Mouse (Mus musculus): ENCODE results near the gene Plekhm3. TPM values are rescaled to one million over a fixed set of nuclear protein-coding genes. Genes with fewer than 3 reads are reported as not detected.

Gene Plekhm3
- total and polyA plus RNA-seq, 2 experiments from 2014 or later, result 6.1 to 12.4 TPM

DNA sequence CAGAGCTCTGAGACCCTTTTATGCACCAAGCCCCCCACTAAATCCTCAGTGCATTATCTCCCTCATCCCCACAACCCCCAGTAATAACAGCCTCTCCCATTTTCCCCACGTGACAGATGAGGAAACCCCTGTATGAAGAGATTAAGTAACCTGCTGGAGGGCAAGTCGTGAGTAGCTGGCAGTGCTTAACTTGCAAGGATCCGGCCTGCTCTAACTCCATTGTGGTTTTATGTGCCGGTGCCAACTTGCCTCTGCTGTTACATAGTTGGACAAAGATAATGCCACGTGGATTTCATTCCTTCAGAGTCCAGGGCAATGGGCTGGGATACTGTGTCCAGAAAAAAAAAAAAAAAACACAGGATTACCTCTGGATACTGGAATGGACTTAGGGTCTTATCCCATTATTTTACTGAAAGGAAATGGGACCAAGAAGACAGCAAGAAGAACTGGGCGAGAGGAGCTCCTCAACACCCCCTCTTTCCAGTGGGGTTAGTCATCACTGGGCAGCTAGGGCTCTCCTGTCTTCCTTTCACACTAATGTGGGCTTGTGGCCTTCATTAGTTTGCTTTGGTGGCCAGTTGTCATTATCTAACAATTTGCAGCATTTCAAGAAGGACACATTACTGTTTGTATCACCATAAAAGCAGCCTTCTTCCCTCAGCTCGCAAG lies 200.5 kb downstream of the Plekhm3 start:
- Histone ChIP-seq H3K27ac (no peak overlapping the region), H3K27me3 (ENCODE audit: insufficient read depth, low read length) (no peaks in the 10 kb centered on the region), H3K4me2 (ENCODE audit: low read depth, low read length) (no peak overlapping the region), H3K36me3 (ENCODE audit: insufficient read depth, low read length) (no peaks in the 10 kb centered on the region), H3K9ac (replicated peaks; ENCODE audit: low read length) (no peak overlapping the region), H3K9me3 (ENCODE audit: low read length) (no peaks in the 10 kb centered on the region), H3K4me1 (ENCODE audit: insufficient read depth, low read length) (no peaks in the 10 kb centered on the region), H3K4me3 (ENCODE audit: low read length) (no peak overlapping the region)
- no peak for DNase-seq (ENCODE audit: low spot score)
- ATAC-seq, result no peak
- WGBS, result 65% methylated on average over 7 of the region's 7 CpGs
- no peak for TF ChIP-seq CTCF (IDR thresholded peaks at IDR 0.05; ENCODE audit: low read depth)

DNA sequence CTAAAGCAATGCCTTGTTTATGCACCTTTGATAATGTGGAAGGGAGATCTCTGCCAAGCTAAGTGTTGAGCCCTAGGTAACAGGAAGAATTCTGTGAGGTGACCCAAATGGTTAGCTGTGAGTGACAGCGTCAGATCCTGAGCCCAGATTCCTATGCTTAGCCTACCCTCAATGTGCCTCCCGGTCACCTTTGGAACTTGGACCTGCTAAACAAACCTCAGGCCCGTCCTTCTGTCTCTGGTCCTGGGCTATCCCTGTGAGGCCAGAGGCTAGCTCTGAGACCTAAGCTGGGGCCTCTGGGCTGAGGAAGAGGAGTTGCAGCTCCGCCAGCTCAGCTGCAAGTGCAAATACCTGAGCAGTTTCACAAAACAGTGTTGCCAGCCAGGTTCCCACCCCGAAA lies 202.0 kb downstream of the Plekhm3 start:
- 93% methylated on average over 5 of the region's 5 CpGs for WGBS
- no peak overlapping the region for H3K9ac ChIP-seq (replicated peaks; ENCODE audit: low read length)
- DNase-seq (ENCODE audit: low spot score), result no peak
- H3K4me1 ChIP-seq (ENCODE audit: insufficient read depth, low read length), result no peaks in the 10 kb centered on the region
- ATAC-seq, result no peak
- H3K27ac ChIP-seq, result no peak overlapping the region
- no peaks in the 10 kb centered on the region for H3K9me3 ChIP-seq (ENCODE audit: low read length)
- H3K27me3 ChIP-seq (ENCODE audit: insufficient read depth, low read length), result no peaks in the 10 kb centered on the region
- TF ChIP-seq CTCF (IDR thresholded peaks at IDR 0.05; ENCODE audit: low read depth), result no peak
- no peak overlapping the region for H3K4me2 ChIP-seq (ENCODE audit: low read depth, low read length)
- no peak overlapping the region for H3K4me3 ChIP-seq (ENCODE audit: low read length)
- no peaks in the 10 kb centered on the region for H3K36me3 ChIP-seq (ENCODE audit: insufficient read depth, low read length)

DNA sequence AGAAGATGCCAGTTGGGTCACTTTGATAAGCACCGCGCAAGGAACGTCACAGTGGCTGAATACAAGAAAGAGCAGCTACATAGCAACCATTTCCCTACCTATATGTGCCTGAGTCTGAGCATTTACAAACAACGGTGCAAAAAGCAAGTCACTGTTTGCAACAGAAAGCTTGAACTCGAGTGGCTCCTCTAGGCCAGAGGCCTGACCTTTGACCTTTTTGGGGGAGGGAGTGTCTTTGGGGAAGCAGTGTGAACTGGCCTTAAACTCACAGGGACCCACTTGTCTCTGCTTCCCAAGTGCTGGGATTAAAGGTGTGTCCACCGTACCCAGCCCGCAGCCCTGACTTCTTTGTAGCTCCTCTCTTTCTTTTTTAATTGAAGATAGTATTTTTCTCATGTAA lies 203.0 kb downstream of the Plekhm3 start:
- WGBS, result 75% methylated on average over 7 of the region's 7 CpGs
- Histone ChIP-seq H3K4me2 (ENCODE audit: low read depth, low read length) (no peak overlapping the region), H3K9ac (replicated peaks; ENCODE audit: low read length) (no peak overlapping the region), H3K27me3 (ENCODE audit: insufficient read depth, low read length) (no peaks in the 10 kb centered on the region), H3K27ac (no peak overlapping the region), H3K4me1 (ENCODE audit: insufficient read depth, low read length) (no peaks in the 10 kb centered on the region), H3K36me3 (ENCODE audit: insufficient read depth, low read length) (no peaks in the 10 kb centered on the region), H3K4me3 (ENCODE audit: low read length) (no peak overlapping the region), H3K9me3 (ENCODE audit: low read length) (no peaks in the 10 kb centered on the region)
- no peak for ATAC-seq
- no peak for TF ChIP-seq CTCF (IDR thresholded peaks at IDR 0.05; ENCODE audit: low read depth)
- DNase-seq (ENCODE audit: low spot score), result no peak

DNA sequence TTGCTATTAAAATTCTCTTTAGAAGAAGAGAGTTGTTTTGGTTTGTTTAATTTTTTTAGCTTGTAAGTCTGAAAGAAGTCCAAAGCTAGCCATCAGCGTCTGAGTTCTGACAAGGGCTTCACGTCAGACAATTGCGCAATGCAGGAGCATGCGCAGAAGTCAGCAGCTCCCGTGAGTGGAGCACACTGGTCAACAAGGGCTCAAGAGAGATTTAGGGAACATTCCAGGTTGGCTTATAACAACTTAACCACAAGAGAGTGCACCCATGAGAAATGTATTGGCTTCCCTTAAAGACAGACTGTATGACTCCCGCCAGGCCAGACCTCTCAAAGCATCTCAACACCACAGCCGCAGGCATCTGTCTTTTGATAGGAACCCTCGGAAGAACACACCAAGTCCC lies 203.5 kb downstream of the Plekhm3 start:
- H3K9ac ChIP-seq (replicated peaks; ENCODE audit: low read length), result no peak overlapping the region
- no peaks in the 10 kb centered on the region for H3K36me3 ChIP-seq (ENCODE audit: insufficient read depth, low read length)
- H3K4me1 ChIP-seq (ENCODE audit: insufficient read depth, low read length), result no peaks in the 10 kb centered on the region
- no peak overlapping the region for H3K27ac ChIP-seq
- TF ChIP-seq CTCF (IDR thresholded peaks at IDR 0.05; ENCODE audit: low read depth), result no peak
- ATAC-seq (no peak), DNase-seq (ENCODE audit: low spot score) (no peak)
- no peaks in the 10 kb centered on the region for H3K9me3 ChIP-seq (ENCODE audit: low read length)
- H3K27me3 ChIP-seq (ENCODE audit: insufficient read depth, low read length), result no peaks in the 10 kb centered on the region
- WGBS, result 88% methylated on average over 8 of the region's 8 CpGs
- H3K4me2 ChIP-seq (ENCODE audit: low read depth, low read length), result no peak overlapping the region
- H3K4me3 ChIP-seq (ENCODE audit: low read length), result no peak overlapping the region

DNA sequence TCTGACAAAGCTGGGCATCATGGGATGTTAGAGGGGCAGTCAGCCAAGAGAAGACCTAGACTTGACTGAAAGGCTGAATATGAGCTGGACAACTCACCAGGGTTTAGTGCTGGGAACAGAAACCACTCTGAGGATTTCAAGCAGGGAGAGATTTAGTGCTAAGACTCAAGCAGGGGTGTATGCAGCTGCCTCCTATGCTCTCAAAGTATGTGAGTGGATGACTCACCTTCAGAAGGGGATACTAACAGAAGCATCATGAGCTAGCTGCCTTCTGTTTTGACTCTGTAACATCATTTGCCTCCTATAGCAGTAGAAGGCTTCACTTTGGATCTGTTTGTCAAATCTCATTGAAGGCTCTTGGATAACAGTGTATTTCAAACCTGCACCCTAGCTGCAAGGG lies 212.0 kb downstream of the Plekhm3 start:
- DNase-seq (ENCODE audit: low spot score) (no peak), ATAC-seq (no peak)
- H3K9ac ChIP-seq (replicated peaks; ENCODE audit: low read length), result no peak overlapping the region
- H3K4me3 ChIP-seq (ENCODE audit: low read length), result no peak overlapping the region
- no peak for TF ChIP-seq CTCF (IDR thresholded peaks at IDR 0.05; ENCODE audit: low read depth)
- H3K27ac ChIP-seq, result no peak overlapping the region
- H3K36me3 ChIP-seq (ENCODE audit: insufficient read depth, low read length), result no peaks in the 10 kb centered on the region
- H3K4me1 ChIP-seq (ENCODE audit: insufficient read depth, low read length), result no peaks in the 10 kb centered on the region
- no peaks in the 10 kb centered on the region for H3K9me3 ChIP-seq (ENCODE audit: low read length)
- H3K27me3 ChIP-seq (ENCODE audit: insufficient read depth, low read length), result no peaks in the 10 kb centered on the region
- no peak overlapping the region for H3K4me2 ChIP-seq (ENCODE audit: low read depth, low read length)

DNA sequence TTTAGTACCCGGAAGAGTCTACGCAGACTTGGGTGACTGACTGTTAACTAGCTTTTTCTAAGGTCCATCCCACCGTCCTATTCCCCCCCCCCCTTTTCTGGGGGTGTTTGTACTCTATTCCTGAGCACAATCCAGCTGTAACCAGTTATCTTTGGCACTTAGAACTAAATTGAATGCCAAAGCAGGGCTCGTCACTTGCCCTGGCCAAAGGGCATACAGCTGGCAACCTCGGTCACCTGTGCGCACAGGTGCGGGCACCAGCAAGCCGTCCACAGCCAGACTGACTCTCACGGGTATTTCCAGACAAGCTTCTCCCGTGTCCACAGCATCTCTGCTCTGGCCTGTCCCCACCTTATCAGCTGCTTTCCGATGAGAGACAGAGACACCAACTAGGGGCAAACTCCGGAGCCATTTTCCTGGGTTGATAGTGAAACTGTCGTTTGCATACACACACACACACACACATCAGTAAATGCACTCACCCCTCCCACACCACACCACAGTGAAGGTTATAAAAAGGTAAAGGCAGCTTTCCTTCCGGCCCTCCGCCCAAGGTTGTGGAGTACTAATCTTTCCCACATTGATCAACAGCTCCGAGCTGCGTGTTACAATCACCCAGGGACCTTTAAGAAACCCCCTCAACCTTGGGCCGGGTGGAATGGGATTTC lies 213.7 kb downstream of the Plekhm3 start:
- DNase-seq (ENCODE audit: low spot score), result no peak
- no peak overlapping the region for H3K4me3 ChIP-seq (ENCODE audit: low read length)
- WGBS, result 91% methylated on average over 18 of the region's 18 CpGs
- H3K4me2 ChIP-seq (ENCODE audit: low read depth, low read length), result no peak overlapping the region
- no peaks in the 10 kb centered on the region for H3K9me3 ChIP-seq (ENCODE audit: low read length)
- TF ChIP-seq CTCF (IDR thresholded peaks at IDR 0.05; ENCODE audit: low read depth), result no peak
- H3K36me3 ChIP-seq (ENCODE audit: insufficient read depth, low read length), result no peaks in the 10 kb centered on the region
- no peak overlapping the region for H3K27ac ChIP-seq
- ATAC-seq, result no peak
- H3K9ac ChIP-seq (replicated peaks; ENCODE audit: low read length), result no peak overlapping the region
- no peaks in the 10 kb centered on the region for H3K27me3 ChIP-seq (ENCODE audit: insufficient read depth, low read length)
- no peaks in the 10 kb centered on the region for H3K4me1 ChIP-seq (ENCODE audit: insufficient read depth, low read length)

DNA sequence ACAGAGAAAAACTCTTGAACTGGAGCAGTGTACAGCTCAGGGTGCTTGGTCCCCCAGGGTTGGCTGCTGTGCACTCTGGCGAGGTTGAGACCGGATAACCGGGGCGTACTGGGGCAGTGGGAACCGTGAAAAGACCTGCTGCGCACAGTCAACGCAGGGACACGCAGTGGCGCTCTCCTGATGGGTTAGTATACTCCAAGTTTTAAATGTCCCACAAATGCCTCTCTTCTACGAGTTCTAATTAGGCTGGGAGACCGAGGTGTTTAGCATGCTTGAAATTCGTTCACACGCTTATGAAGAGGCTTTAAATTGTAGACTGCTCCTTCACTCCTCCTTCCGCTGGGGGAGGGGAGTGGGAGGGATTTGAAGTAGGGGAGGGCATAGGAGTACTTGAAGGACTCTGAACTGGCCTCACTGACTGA lies 218.0 kb downstream of the Plekhm3 start:
- Histone ChIP-seq H3K9me3 (ENCODE audit: low read length) (no peaks in the 10 kb centered on the region), H3K36me3 (ENCODE audit: insufficient read depth, low read length) (no peaks in the 10 kb centered on the region), H3K9ac (replicated peaks; ENCODE audit: low read length) (no peak overlapping the region), H3K27me3 (ENCODE audit: insufficient read depth, low read length) (peaks cover 17% of the 10 kb centered on the region; the same call in 1 of the 2 replicates), H3K4me2 (ENCODE audit: low read depth, low read length) (peak overlapping the region; percentile 94), H3K4me3 (ENCODE audit: low read length) (peak overlapping the region; percentile 63), H3K27ac (no peak overlapping the region), H3K4me1 (ENCODE audit: insufficient read depth, low read length) (no peaks in the 10 kb centered on the region; the same call in 1 of the 2 replicates)
- TF ChIP-seq CTCF (IDR thresholded peaks at IDR 0.05; ENCODE audit: low read depth), result no peak
- DNase-seq (ENCODE audit: low spot score), result peak; percentile 23
- no peak for ATAC-seq
- WGBS, result 1% methylated on average over 14 of the region's 14 CpGs

Measured in hindbrain, postnatal 0 days (tissue).